Mouse (Mus musculus) retina, postnatal 1 day (tissue): ENCODE measurements around the gene Mdm1.
"Not testable (repeated sequence)": the region's sequence is repeated elsewhere in the genome, so short reads cannot be mapped to it uniquely, and the experiment has no call there.

ENCODE experiments used
- DNase-seq: peaks from one replicate; pipeline ENCODE4 v3.0.0-alpha.2; 2012

The Mdm1 gene

DNA sequence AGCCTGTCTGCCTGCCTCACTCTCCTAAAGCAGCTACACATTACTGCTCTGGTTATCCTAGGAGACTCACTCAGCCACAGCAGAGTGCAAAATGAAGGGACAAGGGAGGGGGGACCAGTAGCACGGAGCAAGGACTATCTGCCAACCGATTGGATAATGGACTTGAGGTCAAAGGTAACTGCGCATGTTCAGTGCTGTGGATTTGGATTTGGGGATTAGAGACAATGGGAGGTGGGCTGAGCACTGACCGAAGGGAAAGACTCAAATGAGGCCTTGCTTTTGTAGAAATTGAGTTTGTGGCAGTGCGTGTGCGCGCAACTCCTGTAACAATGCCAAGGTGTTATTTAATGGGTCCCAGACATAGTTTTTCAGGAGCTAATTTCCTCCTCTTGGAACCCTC is 16.4 kb upstream of the Mdm1 start:
- no peak for DNase-seq

DNA sequence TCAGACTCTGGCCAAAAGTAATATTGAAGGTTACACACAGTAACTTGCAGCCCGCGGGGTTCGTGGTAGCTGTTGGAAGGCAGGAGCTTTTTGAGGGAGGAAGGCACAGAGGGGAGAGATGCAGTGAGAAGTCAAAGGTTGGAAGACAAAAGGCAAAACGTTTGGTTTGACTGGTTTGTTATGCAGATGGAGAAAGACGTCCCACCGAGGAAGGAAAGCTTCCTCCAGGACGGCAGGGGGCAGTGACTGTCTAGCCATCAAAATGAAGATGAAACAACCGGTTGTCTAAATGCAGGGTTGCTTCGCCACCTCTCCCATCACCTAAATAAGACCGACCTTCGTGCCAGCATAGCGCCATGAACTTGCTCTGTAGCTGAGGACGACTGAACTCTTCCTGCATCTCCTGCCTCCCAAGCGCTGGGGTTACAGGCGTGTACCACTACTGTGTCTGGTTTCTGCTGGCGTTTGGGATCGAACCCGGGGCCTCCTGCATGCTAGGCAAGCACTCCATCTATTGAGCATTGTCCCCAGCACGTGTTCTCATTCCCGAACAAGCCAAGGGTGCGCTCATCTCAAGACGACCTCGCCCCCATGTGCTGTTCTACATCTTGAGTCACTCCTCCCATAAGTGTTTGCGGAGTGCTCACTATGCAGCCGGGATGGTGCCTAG is 15.7 kb upstream of the Mdm1 start:
- DNase-seq: no peak

DNA sequence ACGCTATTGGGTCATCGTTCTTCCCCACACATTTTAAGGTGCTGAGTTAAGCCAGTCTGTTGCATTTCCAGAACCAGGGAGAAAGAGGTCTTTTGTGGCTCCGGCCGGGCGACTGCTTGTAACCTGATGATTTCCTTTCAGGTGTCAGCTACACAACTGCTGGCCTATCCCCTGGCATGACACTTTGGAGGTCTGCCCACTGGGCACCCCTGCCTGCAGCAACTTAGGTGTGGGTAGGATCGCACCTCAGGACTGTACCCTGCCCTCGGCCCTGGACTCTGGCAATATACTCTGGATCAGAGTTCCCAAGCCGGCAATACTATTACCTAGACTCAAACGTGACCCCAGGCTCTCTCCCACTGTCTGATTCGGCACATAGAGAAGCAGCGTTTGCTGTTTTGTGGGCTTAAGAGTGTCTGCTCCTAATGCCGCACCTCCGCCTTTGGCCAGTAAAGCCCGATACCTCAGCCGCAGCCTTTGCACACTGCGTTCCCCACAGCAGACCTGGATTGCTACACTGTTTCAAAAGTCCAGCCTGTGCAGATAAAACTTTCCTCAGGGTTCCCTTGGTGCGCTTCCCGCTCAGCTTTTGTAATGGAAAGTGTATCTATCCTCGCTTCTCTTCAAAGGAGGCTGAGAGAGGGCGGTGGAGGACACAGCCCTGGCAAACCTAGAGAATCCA is 12.5 kb upstream of the Mdm1 start:
- DNase-seq: no peak

DNA sequence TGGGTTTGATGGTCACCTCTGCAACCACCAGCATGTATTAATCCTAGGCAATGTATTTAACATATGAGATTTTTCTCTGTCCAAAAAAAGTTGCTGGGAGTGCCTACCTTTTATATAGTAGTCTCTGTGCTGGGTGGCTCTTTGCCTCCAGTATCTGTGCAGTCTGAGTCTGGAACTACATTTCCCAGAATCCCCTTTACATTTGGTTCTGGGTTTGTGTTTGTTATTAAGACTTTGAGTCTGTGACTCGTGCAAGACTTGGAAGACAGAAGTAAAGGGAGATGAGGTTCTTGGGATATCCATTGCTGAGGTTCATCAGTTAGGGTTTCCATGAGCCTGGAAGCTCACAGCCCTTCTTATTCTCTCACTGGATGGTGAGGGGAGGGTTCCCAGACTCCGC is 11.6 kb upstream of the Mdm1 start:
- no peak for DNase-seq

DNA sequence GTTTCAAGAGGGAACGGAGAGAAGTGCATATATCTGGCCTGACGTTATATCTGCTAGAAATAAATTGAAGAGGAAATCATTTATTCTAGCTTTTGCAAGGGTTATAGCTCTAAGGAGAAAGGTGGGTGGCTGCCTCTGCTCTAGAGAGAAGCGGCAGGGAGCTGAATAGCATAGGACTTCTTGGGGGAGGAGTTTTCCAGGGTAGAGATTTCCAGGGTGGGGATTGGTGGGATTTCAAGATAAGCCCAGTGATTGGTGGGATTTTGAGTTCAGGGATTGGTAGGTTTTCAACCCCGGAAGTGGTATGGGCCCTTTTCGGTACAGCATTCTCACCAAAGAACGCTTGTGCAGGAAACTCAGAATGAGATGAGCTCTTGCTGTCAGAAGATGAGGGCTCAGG is 8.6 kb upstream of the Mdm1 start:
- DNase-seq: peak; percentile 69

DNA sequence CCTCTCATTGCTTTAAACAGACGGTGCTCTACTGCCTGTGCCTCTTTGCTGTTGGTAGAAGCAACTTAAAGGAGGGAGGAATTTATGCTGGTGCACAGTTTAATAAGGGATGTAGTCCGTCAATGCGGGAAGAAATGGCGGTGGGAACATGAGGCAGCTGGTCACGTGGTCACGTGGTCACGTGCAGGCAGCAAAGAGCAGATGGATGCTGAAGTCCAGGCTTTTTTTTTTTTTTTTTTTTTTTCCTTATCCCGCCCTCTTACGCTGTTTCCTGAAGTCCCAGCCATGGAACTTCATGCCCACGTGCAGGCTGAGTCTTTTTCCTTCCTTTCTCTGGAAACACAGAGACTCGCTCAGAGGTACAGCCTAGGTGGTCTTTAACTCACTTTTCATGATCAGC is 3.1 kb upstream of the Mdm1 start:
- no peak for DNase-seq

DNA sequence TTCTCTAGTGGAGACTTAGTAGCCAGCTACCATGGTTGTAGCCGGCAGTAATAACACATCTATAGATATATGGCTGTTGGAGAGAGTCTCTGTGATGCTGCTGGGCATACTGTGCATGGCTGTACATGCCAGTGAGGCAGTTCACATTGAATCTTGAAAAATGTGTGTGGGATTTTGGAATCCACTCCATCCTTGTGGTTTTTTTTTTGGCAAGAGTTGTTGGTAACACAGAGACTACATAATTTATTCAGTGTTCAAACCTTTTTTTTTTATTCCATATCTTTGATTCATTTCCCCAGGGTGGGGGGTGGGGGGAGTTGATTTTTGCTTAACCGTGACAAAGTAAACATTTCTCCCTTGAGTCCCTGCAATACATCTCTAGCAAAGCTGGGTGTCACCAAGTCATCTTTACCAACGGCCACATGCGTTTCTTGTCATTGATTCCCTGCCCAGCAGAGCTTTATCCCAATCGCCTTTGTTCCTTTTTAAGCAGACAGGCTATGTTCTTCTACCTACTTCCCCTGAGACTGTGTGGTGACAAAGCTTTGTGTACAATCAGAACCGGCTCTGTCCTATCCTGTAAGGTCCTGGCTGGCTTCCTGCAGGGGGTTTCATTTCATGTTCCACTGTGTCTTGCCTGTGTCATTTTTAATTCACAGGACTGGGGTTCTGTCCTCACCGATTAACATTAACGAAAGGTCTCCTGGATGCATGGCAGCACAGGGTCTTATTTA is 1.6 kb upstream of the Mdm1 start:
- no peak for DNase-seq

DNA sequence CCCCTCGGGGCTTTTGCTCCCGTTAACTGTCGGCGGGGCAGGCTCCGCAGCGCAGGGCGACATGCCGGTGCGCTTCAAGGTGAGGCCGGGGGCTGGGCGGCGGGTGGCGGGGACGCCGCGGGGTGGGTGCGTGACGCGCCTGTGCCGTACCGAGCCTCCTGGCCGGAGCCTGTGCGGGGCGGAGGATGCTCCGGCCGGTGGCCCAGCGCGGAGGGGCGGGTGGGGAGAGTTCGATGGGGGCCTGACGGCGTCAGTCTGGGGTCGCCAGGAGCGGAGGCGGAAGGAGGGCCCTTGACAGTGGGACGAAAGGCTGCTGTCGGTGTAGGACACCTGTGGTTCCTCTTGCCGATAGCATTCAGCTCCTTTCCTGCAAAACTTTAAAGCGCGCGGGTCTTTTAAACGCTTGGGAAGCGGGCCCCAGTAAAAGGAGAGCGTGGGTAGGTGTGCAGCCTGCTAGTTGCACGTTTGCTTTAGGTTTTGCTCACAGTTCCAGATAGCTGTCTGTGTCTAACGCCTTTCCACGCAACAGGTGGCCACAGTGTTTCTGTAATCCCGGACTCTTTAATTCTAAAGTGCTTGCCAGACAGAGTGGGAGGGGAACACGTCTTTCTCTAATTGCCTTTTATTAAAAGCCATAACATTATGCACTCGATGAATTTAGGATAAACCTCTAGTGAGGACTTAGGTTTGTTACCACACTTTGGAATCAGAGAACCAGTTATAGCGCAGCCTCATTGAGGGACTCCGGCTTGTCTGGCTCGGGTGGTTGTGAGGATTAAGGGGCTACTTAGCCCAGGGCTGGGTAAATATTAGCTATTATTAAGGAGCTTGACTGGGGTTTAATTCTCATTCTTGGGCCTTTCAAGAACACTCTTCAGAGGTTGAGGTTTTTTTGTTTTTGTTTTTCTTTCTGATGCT is 532 bp downstream of the Mdm1 start:
- DNase-seq: peak; percentile 49

DNA sequence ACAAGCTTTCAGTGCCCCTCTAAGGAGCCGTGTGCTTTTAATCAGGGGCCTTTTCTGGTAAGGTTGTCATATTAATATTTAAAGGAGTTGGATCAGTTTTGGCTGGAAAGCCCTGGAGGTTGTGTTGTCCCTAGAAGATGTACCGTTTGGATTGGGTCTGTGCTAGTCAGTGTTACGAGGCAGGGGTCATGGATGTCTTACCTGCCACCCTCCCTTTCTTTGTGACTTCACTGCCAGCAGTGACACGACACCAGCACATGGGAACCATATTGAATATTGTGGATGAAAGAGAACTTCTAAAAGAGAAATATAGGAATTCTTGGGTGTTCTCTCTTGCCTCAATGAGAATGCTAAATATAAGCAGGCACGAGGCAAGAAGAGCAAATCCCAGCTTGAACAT is 7.8 kb downstream of the Mdm1 start:
- no peak for DNase-seq

DNA sequence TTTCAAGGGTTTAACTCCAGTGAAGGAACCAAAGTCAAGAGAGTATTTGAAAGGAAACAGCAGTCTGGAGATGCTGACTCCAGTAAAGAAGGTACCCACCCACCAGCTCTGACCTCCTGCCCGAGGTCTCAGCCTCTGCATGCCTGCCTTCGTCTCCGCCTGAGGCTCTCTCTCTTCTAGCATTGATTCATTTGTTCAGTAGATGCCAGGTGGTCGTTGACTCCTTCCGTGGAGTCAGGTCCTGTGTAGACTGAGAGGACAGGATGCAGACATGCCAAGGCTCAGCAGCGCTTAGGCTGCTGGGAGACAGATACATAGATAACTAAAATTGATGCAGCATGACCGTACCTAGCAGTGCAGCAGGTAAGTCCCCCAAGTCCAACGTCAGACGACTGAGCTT is 9.3 kb downstream of the Mdm1 start:
- no peak for DNase-seq

DNA sequence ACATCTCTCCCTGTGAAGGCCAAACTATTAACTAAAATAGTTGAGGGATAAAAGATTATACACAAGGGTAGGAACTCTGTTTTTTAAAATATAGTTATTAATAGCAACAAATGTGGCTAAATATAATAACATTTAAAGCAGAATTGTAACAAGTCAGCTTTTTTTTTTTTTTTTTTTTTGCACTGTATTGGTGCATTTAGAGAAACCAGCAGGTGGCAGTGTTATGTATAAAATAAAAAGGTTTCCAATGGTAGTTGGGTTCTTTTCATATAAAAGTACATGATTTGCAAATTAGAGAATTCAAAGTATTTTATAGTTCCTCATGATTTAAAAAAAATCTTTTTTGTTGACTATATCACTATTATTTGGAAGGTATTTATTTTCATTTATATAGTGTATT is 14.3 kb downstream of the Mdm1 start:
- DNase-seq: peak; percentile 19

DNA sequence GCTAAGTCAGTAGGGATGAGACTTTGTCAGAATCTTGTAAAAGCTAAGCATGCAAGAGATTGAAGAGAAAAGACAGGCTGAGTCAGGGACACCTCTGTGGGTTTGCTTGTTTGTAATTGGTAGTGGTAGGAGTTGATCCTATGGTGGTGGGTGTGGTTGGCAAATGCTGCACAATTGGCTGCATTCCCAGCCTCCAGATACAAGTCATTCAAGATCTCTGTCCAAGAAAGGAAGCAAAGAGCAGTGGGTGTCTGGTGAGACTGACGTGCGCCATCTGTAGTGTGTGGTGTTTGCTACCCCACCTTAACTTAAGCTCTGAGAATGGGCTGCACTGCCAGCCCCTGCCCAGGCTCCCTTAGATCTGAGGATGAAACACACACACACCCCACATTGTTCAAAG is 19.5 kb downstream of the Mdm1 start:
- no peak for DNase-seq

DNA sequence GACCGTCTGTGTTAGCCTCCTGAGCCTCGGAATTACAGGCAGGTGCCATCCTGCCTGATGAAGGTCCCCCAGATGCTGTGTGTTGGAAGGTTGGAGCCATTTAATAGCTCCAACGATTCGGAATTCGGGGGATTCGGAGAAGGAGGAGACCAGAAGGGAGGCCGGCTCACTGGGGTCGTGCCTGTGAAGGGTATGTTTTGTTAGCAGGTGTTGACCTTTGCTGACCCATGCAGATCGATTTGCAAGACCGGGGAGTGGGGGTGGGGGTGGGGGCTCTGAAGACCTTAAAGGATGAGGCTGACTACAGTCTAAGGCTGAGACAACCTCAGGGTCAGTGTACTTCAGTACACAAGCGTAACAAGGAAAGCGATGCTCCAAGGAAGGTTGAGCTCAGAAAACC is 27.6 kb downstream of the Mdm1 start:
- DNase-seq: no peak

DNA sequence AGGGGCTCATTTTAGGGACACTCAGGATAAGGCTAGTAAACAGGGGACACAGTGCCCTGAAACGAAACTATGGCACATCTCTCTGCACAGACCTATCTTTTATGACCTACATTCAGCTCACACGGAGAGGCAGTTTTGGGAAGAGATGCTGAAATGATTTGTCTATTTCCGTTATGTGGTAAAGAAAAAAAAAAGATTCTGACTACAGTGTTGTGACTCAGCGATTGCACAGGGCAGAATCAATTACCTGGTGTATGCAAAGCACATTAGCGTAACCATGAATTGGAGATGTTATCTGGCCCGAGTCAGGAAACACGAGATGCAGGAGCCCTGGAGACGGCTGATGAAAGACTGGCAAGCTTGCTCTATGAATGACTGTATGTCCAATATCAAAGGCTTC is 30.8 kb downstream of the Mdm1 start:
- no peak for DNase-seq

DNA sequence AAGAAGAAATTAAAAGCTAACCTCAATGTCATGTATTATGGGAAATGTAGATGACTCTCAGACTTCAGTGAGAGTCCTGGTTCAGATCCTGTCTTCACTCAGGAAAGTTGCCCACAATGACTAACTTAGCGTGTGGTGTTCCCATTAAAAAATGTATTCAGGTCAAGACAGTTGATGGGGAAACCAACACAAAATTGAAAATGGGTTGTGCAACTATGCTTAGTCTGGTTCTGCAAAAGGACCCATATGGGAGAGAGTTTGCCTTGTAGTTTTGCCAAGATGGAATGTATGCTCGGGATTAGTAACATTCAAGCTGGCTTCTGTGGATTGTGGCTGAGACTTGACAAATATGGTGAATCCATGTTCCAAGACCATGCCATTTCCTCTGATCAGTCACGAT is 31.3 kb downstream of the Mdm1 start:
- DNase-seq: no peak

DNA sequence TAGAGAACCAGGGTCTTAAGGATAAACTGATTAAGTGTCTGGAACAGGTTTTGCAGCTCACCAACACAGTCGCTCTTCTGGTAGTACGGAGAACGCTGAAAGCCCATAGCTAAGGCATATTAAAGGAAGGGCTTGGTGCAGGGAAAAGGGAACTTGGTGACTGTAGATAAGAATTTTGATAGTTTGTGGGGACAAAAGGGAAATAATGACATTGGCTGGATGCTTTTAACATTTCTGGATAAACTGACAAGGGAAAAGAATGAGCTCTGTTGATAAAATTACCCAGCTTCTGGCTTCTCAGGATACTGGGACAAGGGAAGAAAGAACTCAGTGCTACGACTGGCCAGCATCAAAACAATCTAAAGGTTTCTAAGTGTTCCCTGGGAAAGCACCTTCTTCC is 33.9 kb downstream of the Mdm1 start:
- not testable (repeated sequence) for DNase-seq

DNA sequence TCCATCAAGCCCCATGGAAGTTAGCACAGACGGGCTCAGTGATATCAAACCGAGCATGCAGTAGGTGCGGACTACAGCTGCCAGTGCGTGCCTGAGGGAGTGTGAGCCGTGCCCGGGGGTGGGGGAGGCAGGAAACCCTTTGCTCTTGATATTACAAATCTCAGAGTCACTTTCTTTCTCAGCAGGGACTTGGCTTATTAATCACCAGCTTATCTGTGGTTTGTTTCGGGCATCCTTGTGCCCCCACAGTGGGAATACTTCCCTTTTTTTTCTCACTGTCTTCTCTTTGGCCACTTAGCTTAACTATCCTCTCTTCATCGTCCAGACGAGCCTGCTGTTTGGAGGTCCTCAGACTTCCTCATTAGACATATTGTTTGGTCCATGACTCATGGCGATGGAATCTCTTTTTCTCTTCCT is 37.1 kb downstream of the Mdm1 start:
- DNase-seq: no peak

DNA sequence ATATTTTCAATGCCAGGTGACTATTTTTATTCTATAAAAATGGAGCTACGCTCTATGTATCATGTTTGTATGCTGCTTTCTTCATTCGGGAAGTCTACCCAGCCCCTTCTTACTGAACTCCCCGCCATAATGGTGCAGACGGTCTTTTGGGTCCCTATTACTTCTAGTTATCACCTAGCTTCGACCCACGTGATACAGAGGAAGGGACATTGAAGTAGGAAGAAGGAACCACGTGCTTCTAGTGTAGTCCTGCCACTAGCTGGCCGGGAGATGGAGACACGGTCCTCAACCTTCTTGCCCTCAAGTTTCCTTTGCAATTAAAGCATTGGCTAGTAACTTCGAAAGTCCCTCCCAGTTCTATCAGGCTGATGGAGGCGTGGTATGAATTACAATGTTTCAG is 37.7 kb downstream of the Mdm1 start:
- no peak for DNase-seq

DNA sequence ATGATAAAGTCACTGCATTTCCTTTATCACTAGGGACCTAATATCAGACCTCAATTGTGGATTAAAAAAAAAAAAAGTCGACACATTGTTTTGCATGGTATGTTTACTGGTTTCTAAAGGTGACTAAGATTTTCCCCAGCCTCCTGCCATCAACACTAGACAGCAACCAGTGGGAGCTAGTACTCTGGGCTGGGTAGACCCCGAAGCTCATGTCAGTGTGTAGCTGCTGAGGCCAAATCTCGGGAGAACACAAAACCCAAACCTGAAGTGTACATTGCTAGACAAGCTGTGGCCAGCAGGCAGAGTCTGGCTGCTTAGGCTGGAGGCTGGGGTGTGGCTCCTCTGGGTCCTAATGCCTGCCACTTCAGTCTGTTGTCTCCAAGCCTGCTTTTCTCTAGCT is 53.5 kb downstream of the Mdm1 start:
- peak; percentile 21 for DNase-seq

DNA sequence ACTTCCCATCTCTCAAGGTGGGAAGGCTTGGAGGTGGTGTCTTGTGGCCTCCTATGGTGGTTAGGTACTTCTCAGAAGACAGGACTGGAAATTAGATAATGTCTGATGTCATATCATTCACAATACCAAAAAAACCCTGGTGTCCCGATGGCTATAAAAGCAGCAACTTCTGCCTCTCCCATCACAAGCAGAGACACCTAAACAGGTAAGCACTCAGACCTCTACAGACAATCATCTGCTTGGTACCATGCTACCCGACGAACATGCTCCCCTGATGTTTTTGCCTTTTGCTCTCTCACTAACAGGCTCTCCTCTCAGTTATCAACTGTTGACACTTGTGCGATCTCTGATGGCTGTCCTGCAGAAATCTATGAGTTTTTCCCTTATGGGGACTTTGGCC is 63.0 kb downstream of the Mdm1 start, which contains the start of gene Il22:
TSS of gene Il22 (plus strand) at position 301 of the 400 bp plus-strand sequence.
- no peak for DNase-seq

DNA sequence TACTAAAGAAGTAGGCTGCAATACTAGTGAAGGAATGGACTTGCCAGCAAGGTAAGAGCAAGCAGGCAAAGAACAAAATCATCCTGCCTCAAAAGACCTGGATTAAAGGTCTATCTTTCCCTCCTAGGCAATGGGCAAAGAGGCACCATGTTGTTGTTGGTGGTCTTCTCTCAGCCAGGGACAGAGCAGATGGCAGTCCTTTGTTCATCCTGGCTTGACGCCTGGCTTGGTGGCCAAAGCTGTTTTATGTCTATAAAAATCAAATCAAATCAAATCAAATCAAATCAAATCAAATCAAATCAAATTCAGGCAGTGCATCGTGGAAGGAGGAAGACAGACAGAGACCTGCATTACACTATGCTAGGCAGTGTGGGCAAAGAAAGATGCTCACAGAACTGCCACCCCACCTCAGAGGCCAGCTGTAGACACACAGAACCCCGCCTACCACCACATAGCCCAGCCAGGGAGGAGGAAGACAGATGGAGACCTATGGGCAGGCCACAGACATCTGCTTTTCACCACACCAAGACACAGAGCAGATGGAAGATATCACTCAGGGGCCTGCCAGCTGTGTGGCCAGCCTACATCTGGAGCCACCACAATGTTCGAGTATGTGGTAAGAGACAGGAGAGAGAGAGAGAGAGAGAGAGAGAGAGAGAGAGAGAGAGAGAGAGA is 74.2 kb downstream of the Mdm1 start:
- DNase-seq: peak; percentile 15
